Mouse (Mus musculus) bone marrow macrophage, adult 2 months (primary cell): ENCODE results near the gene Slc28a1.

Experiments
- CTCF ChIP-seq: IDR thresholded peaks from 2 replicates; pipeline ENCODE4 v1.5.1; 2012; ENCODE audit warnings: low read depth, mild to moderate bottlenecking, low read length, moderate library complexity
- POLR2A ChIP-seq: IDR thresholded peaks from 2 replicates; pipeline ENCODE4 v1.6.1; 2012; ENCODE audit warnings: mild to moderate bottlenecking, low read depth, low read length, borderline replicate concordance

DNA sequence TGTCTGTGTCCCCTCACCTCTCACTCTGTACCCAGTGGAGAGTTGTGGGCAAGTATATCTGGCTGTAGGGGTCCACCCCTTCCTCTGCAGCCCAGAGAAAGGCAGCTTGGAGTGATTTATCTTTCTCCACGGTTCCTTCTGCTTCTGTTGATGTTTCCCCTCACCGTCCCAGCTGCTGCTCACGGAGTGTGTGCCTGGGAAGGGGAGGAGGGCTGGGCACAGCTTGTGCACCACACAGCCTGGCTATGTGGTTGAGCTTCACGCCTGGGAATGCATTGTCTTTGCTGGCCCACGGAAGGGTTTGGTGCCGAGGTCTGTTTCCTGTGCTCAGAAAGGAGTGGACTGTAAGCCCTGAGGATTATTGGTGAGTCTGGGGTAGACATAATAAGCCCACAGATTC, 47.9 kb upstream of the Slc28a1 start:
- TF ChIP-seq CTCF: no peak
- no peak for TF ChIP-seq POLR2A
